Mouse (Mus musculus) small intestine, adult 2 months (tissue): ENCODE data around the gene Rps6kc1.

Experiments
- CTCF ChIP-seq: fragments of 200-500 bp; IDR thresholded peaks from 2 replicates; pipeline ENCODE4 v1.5.1; 2012; ENCODE audit warnings: low read depth, mild to moderate bottlenecking, control low read depth, inconsistent platforms, low read length, moderate library complexity, mixed read lengths; ENCODE audit not compliant: insufficient replicate concordance, insufficient read length; ENCODE audit errors: extremely low read depth
- POLR2A ChIP-seq: fragments of 200-500 bp; IDR thresholded peaks from 2 replicates; pipeline ENCODE4 v1.6.1; 2012; ENCODE audit warnings: low read depth, mild to moderate bottlenecking, control low read depth, inconsistent platforms, low read length, moderate library complexity

DNA sequence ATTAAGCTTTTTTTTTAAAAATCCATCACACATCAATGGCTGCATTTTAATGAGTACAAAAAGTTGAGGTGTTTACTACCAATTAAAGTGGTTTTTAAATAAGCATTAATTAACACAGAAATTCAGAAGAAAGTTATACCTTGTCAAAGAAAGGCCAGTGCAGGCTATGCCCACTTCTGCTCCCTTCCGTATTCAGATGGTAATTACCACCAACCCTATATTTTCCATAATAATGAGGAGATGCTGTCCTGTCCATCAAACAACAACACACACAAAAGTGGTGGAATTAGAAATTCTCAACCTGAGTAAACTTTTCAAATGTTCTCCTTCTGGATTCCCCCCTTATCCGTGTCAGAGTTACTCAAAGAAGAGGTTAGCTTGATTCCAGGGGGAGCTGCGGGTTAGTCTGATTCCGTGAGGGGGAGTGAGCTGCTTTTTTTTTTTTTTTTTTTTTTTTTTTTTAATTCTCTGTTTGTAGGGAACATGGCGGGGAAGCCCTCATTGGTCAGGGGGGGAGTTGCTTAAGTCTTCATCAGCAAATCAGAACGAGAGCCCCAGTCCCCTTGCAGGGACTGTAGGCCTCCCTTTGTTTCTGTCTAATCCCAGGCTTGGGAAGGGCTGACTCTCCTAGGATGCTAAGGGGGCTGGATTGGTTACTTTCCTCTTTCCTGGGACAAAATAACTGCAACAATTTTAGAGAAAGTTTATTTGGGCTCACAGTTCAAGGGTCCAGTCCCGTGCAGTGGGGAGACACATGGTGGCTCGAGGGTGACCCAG is 159.6 kb downstream of the Rps6kc1 start:
- TF ChIP-seq POLR2A (no peak), CTCF (no peak)
